Mouse (Mus musculus) limb, embryonic 14.5 days (tissue): ENCODE data around the gene Csf2. TPM values are rescaled to one million over a fixed set of nuclear protein-coding genes. Genes with fewer than 3 reads are reported as not detected.

Experiments
- ATAC-seq: fragments of 200-750 bp; cut with Nextera tagmentation; 2 replicates; pipeline ENCODE4 v1.8.0; 2017; ENCODE audit warnings: low read depth, moderate number of reproducible peaks, moderate TSS enrichment; ENCODE audit not compliant: low FRiP score
- DNase-seq: peaks from one replicate; pipeline ENCODE4 v3.0.0-alpha.2; 2015; ENCODE audit warnings: low spot score
- H3K27ac ChIP-seq: fragments of 300-500 bp; sonication (generic); replicated peaks from 2 replicates; pipeline ENCODE4 v1.5.1; 2014; ENCODE audit warnings: low read depth, mild to moderate bottlenecking, low read length, moderate library complexity, mixed read lengths
- H3K27me3 ChIP-seq: fragments of 300-500 bp; sonication (generic); 2 replicates; pipeline ENCODE4 v1.6.1; 2014; ENCODE audit warnings: low read length, mixed read lengths; ENCODE audit not compliant: control insufficient read depth, insufficient read depth
- H3K36me3 ChIP-seq: fragments of 300-500 bp; sonication (generic); 2 replicates; pipeline ENCODE4 v1.6.1; 2014; ENCODE audit warnings: mild to moderate bottlenecking, low read length, moderate library complexity, mixed read lengths; ENCODE audit not compliant: control insufficient read depth, insufficient read depth
- H3K4me1 ChIP-seq: fragments of 300-500 bp; sonication (generic); 2 replicates; pipeline ENCODE4 v1.6.1; 2014; ENCODE audit warnings: antibody characterized with exemption, low read length, mixed read lengths; ENCODE audit not compliant: control insufficient read depth, insufficient read depth
- H3K4me2 ChIP-seq: fragments of 300-500 bp; sonication (generic); replicated peaks from 2 replicates; pipeline ENCODE4 v1.6.1; 2014; ENCODE audit warnings: low read depth, mild to moderate bottlenecking, low read length, moderate library complexity; ENCODE audit not compliant: severe bottlenecking
- H3K4me3 ChIP-seq: fragments of 300-500 bp; sonication (generic); replicated peaks from 2 replicates; pipeline ENCODE4 v1.5.1; 2014; ENCODE audit warnings: low read length
- H3K9ac ChIP-seq: fragments of 300-500 bp; sonication (generic); 2 replicates; pipeline ENCODE4 v1.6.1; 2014; ENCODE audit warnings: mild to moderate bottlenecking, low read depth, low read length, moderate library complexity; ENCODE audit not compliant: severe bottlenecking
- H3K9me3 ChIP-seq: fragments of 300-500 bp; sonication (generic); 2 replicates; pipeline ENCODE4 v1.6.1; 2016; ENCODE audit warnings: low read length; ENCODE audit not compliant: control insufficient read depth
- POLR2A ChIP-seq: fragments of 200-500 bp; IDR thresholded peaks from 2 replicates; pipeline ENCODE4 v1.8.0; 2012; ENCODE audit warnings: inconsistent platforms, mild to moderate bottlenecking, moderate library complexity, borderline replicate concordance; ENCODE audit not compliant: insufficient read depth, insufficient read length; ENCODE audit errors: extremely low read depth
- WGBS: fragments of 180-500 bp; shearing (Covaris S2); extraction: QIAGEN DNeasy Blood & Tissue Kit; methylation state at CpG from one replicate; pipeline ENCODE4 v1.1.7; 2014; 5-methylcytosine and 5-hydroxymethylcytosine counted together
- polyA plus RNA-seq, 2 experiments: library from polyadenylated mRNA; depleted of rRNA in 1 of 2; stranded (reverse) in 1 of 2; unstranded in 1 of 2; fragments of >200 nt; fragmentation: Nextera tagmentation in 1 of 2; extraction: Ambion mirVana in 1 of 2; gene quantifications; 2 replicates each; pipeline versions ENCODE4 v1.2.1 to v1.2.3; 2012 to 2014

The Csf2 gene
- polyA plus RNA-seq, 2 experiments, result not detected

DNA sequence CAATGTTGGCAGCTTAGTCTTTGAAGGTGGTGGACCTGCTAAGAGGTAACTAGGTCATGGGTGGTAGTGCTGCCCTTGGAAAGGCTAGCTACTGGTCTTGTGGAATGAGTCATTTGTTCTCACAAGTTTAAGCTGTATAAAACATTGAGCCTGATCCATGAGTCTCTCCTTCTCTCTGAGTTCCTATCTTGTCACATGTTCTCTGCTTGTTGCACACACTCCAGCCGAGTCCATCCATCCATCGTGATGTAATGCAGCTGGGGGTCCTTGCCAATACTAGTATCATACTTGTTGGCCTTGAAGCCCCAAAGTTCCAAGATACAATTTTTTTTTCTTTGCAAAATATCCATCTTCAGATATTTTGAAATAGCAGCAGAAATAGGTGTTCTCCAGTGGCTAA is 22.0 kb downstream of the Csf2 start:
- H3K4me3 ChIP-seq, result no peak overlapping the region
- H3K9ac ChIP-seq, result no peak overlapping the region
- no peaks in the 10 kb centered on the region for H3K4me1 ChIP-seq
- no peaks in the 10 kb centered on the region for H3K27me3 ChIP-seq
- H3K36me3 ChIP-seq, result no peaks in the 10 kb centered on the region
- DNase-seq, result no peak
- no peak for TF ChIP-seq POLR2A
- ATAC-seq, result no peak
- WGBS, result 89% methylated on average over 2 of the region's 2 CpGs
- no peak overlapping the region for H3K27ac ChIP-seq
- H3K9me3 ChIP-seq, result no peaks in the 10 kb centered on the region
- H3K4me2 ChIP-seq, result no peak overlapping the region

DNA sequence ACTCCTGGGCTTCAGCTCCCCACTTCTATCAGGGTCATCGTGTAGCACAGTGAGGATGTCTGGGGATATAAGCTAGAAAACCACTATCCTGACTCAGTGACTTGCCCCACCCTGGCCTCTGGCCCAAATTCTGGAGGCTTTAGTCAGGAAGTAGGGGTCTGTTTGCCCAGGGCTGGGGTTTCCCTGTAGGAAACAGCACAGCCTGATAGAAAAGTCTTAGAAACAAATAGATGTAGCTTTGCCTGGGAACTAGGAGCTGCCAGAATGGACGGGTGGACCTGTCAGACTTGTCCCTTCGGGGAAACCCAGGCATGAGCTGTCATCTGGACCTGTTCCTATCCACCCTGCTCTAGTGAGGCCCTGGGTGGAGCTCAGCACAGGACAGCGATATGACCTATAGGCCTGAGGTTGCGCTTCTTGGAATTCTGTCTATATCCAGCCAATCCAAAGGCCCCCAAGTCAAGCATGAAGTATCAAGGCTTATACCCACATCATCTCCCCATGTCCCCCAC is 24.9 kb downstream of the Csf2 start:
- Histone ChIP-seq H3K4me3 (no peak overlapping the region), H3K9ac (no peak overlapping the region), H3K9me3 (no peaks in the 10 kb centered on the region), H3K4me2 (no peak overlapping the region), H3K27me3 (no peaks in the 10 kb centered on the region), H3K27ac (no peak overlapping the region), H3K36me3 (no peaks in the 10 kb centered on the region), H3K4me1 (no peaks in the 10 kb centered on the region)
- ATAC-seq (no peak), DNase-seq (no peak)
- TF ChIP-seq POLR2A, result no peak
- WGBS, result 82% methylated on average over 5 of the region's 5 CpGs

DNA sequence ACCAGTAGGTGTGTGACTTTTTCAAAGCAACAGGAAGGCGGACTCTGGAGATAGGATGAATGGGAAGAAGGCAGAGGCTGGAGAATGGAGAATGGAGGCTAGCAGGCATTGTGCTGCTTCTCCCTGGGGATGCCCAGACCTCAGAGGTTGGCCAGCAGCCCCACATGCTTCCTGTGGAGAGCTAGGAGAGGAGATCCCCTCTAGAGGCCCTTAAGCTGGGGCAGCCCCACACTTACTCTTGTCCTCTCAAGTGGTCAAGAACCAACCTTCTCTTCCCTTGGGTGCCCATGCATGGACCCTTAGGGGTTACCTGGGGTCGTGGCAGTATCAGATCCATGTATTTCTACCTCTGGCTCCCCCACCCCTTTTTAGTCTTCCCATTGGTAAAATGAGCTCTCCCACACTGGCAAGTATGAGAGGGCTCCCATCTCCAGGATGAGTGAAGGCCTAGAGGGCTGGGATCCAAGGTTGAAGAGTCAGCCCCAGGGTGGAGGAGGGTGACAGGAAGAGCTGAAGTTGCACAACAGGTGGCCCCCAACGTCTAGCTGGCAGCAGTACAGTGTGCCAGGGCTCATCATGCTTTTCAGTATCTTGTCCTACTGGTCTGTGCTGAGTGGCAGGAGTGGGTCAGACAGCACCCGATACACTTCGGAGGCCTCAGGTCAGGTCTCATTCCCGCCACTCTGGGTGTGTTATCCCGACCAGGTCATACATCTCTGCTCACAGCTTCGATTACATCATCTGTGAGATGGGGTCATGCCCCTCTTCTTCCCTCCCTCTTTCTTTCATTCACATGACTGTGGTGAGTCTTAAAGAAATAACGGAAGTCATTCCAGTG is 25.6 kb downstream of the Csf2 start:
- no peaks in the 10 kb centered on the region for H3K36me3 ChIP-seq
- H3K9ac ChIP-seq, result no peak overlapping the region
- H3K4me1 ChIP-seq, result no peaks in the 10 kb centered on the region
- DNase-seq (no peak), ATAC-seq (no peak)
- no peak for TF ChIP-seq POLR2A
- no peak overlapping the region for H3K4me3 ChIP-seq
- no peak overlapping the region for H3K4me2 ChIP-seq
- WGBS, result 86% methylated on average over 9 of the region's 9 CpGs
- no peaks in the 10 kb centered on the region for H3K9me3 ChIP-seq
- H3K27me3 ChIP-seq, result no peaks in the 10 kb centered on the region
- no peak overlapping the region for H3K27ac ChIP-seq

DNA sequence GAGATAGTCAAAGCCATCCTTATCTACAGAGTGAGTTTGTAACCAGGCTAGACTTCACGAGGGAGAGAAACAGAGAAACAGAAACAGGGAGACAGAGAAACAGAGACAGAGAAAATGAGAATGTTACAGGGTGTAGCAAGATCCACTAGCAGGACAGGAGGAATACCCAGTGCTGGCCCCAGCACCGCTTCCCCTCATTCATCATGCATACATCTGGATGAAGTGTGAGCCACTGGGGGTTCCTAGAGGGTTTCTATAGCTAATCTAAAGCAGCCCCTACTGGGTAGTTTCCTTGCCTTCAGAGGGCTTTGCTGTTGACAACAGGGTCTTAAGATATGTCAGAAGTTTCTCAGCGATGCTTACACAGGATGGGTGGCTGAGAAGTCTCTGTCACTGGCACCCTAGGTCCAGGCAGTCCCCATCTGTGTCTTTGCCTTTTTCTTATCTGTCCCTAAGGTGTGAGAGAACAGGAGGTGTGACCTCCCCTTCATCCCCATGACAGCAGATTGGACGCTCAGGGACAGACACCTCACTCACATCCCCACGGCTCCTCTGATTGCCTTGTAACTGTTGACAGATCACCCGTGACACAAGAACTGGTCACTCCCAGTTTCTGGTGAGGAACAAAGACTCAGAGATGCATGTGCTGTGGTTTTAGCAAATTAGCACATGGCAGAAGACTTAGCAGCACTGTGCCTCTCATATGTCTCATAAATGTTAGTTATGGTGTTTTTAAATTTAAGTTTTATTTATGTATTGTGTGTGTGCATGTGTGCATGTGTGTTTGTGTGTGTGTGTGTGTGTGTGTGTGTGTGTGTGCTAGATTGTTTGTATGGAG is 29.3 kb downstream of the Csf2 start:
- Histone ChIP-seq H3K27me3 (no peaks in the 10 kb centered on the region), H3K9me3 (no peaks in the 10 kb centered on the region), H3K4me1 (no peaks in the 10 kb centered on the region), H3K9ac (no peak overlapping the region), H3K4me3 (no peak overlapping the region), H3K27ac (no peak overlapping the region), H3K36me3 (no peaks in the 10 kb centered on the region), H3K4me2 (no peak overlapping the region)
- ATAC-seq (no peak), DNase-seq (no peak)
- 34% methylated on average over 6 of the region's 6 CpGs for WGBS
- no peak for TF ChIP-seq POLR2A

DNA sequence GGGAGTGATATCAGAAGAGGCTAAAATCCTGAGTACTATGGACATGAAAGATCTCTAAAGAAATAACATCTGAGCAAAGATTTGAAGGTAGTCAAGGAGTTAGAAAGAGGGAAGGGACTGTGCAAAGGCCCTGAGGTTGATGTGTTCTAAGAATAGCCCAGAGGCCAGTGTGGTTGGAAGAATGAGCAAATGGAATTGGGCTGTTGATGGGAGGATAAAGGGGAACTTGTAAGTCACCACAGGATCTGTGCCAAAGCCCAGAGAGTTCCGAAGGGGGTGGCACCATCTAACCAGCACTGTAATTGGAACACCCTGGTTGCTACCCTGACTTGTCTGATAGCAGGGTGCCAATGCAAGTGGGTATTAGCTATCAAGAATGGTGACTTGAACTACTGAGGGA is 30.3 kb downstream of the Csf2 start:
- WGBS, result 86% methylated on average over 1 of the region's 1 CpGs
- H3K9me3 ChIP-seq, result no peaks in the 10 kb centered on the region
- H3K4me3 ChIP-seq, result no peak overlapping the region
- no peak for ATAC-seq
- no peaks in the 10 kb centered on the region for H3K4me1 ChIP-seq
- no peak overlapping the region for H3K9ac ChIP-seq
- no peak overlapping the region for H3K4me2 ChIP-seq
- no peak for DNase-seq
- no peaks in the 10 kb centered on the region for H3K36me3 ChIP-seq
- H3K27ac ChIP-seq, result no peak overlapping the region
- no peak for TF ChIP-seq POLR2A
- H3K27me3 ChIP-seq, result no peaks in the 10 kb centered on the region
